Mouse (Mus musculus) heart, adult 8-10 months (tissue): Measurements from ENCODE around the gene Camk1d. TPM values are rescaled to one million over a fixed set of nuclear protein-coding genes. Genes with fewer than 3 reads are reported as not detected.

ENCODE experiments used
- DNase-seq: peaks from one replicate; pipeline ENCODE4 v3.0.0; 2022; ENCODE audit warnings: low spot score
- total RNA-seq, 4 experiments: library from RNA; stranded (reverse); gene quantifications; 2 replicates each; pipeline ENCODE4 v1.2.4; 2022

The Camk1d gene
- total RNA-seq, 4 experiments from 2014 or later = 3.6 to 5.0 (median 4.3) TPM

DNA sequence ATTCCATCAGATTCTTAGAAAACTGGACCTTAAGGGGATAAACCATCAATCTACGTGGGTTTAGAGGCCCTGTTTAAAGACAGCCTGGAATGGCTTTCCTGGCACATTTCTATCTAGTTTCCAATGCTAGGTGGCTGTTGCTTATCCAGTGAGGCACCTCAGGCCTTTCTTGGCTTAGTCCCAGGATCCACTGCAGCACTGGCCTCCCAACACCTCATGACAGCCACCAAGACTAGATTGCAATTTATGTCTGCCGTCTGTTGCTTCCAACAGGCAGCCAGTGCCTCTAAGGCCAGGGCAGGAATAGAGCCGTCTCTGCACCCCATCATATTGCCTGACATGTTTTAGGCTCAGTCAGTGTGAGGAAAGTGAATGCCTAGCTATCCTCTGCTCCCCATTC, 389.5 kb downstream of the Camk1d start:
- DNase-seq = no peak

DNA sequence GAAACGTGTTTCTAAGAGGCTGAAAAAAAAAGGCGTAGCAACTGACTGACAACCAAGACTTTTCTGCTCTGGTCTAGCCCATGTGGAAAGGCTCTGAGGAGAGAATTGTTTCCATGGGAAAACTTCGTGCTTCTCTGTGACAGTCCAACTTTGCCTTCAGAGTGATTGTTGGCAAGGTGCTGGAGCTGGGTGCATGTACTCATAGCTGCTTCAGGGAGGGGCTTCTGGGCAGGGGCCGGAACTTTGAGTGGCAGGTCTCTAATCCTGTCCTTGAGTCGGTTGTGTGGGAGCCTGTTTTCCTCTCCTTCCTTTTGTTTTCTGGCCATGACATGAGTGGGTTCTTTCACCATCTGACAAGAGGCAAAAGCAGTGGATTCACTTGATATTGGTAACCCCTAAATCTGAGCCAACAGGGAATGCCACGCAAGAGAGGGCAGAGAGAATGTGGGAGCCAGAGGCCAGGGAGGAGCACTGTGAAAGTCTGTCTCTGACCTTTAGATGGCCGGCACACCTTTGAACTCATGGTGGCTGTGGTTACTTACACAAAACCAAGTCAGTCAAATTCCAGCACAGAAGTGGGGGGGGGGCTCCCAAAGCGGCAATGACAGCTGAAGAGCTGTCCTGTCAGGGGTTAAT, 392.5 kb downstream of the Camk1d start:
- no peak for DNase-seq

DNA sequence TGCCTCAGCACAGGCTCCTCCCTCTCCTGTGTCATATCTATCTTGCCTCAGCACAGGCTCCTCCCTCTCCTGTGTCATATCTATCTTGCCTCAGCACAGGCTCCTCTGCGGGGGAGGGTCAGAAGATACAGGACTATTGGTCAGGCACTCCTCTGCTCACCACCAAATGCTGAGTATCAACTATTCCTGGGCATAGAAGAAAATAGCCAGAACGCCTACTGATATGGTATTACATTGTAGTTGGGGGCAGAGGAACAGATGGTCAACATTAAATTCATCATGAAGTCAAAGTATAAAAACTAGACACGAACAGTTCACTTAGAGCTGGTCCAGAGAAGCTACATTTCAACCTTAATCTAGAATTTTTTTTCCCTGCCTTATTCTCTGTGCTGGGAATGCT, 395.2 kb downstream of the Camk1d start:
- DNase-seq = no peak

DNA sequence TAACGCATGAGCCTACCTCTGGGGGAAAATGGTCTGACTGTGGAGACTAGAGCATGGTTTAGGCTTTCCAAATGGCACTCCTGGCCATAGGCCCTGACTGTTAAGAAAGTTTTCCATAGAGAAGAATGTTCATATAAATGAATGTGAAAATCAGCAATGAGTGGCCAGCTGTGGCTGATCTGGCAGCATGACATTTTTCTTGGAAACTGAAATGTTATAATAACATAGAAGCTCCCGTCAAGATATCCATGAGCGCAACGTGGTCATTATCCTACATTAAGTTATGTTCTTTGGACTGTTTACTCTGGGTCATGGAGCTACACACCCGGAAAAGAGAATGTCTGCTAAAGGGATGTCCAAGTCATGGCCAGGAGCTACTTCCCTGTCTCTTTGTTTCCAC, 397.6 kb downstream of the Camk1d start:
- DNase-seq = no peak

DNA sequence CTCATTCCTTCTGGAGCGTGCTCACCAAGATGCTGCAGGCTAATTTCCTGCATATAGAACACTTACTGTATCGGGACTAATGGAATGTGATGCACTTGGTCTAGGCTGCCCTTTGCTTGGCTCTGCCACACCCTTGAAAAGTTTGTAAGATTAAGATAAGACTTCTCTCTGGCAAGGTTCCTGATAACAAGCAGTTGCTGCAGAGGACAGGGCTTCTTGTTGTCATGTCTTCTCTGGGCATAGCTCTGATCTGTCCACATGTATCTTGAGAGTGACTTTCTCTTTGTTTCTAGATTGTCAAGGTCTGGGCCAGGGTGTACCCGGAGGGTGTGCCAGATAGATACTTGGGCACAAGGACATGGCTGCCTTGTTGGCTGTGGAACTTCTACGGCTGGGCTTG, 398.1 kb downstream of the Camk1d start:
- no peak for DNase-seq

DNA sequence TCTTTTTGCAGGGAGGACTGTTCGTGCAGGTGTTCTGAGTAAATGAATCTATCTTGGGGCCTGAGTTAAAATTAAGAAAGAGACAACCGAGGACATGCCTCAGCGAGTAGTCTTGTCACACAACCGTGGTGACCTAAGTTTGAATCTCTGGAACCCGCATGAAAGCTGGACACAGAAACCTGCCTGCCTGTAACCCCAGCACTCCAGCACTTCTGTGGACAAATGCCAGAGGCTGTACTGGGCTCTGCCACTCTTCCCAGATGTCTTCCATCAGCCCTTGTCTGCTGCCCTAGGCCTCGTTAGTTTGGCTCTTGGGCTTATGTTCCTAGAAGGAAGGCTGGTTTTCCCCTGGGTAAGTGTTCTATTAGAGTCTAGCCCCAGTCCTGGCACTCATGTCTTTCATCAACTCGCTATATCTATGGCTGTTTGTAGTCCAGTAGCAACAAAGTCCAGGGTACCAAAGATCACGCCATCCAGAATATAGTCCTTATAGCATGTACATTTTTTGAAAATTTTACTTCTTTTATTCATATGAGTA, 399.0 kb downstream of the Camk1d start:
- DNase-seq = no peak

DNA sequence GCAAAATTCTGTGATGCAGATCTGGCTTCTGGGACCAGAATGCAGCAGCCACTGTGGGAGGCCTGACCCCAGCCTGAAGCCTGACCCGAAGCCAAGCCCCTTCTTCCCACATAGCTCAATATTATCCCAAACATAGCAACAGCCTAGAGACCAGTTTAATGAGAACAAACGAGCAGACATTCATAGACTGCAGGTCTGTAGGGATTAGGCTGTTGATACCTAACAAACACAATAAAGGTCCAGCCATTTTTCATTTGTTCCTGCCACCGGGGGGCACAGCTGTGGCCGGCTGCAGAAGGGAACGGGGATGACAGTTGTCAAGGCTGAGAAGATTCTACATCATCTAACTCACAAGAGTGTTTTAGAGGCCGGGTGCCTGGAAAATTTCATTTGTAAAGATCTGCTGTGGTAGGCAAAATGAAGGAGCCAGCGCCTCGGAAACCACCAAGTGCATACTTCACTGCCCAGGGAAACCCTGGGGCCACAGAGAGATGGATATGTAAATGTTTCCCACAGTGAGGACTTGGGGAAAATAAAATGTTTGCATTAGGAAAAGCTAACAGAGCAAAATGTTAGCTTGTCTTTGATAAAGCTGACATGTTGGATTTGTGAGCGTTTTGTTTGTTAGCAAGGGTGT, 399.7 kb downstream of the Camk1d start:
- DNase-seq = no peak

DNA sequence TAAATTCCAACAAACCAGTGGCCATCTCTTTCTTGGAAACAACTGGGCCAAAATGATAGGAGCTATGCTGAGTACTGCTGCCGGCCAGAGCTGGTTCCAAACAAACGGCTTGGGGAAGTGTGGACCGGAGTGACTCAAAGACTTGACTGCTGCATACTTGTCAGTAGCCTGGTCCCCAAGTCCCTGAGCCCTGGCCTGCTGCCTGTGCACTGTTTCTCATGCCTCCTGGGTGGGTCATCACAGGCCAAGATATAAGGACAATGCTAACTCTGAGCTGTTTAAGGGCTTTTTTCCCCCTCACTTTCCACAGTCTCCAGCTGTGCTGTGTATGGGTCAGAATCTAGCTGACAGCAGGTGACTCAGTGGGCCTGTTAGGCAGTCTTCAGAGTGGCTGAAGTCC, 409.2 kb downstream of the Camk1d start:
- no peak for DNase-seq

DNA sequence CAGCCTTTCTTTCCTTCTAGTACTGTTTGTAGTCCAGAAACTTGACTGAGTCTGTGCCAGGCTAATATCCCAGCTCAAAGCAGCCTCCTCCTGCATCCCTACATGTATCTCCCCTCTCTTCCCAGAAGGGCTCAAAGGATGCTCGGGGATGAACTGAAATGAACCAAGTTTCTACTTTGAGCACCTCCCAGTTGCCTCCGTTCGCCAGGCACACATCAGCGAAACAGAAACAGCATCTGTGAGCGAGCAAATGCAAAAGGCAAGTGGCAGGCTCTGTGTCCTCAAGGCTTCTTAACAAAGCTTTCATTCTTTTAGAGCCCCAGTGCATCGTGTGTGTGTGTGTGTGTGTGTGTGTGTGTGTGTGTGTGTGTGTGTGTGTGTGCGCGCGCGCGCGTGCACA, 409.9 kb downstream of the Camk1d start:
- no peak for DNase-seq

DNA sequence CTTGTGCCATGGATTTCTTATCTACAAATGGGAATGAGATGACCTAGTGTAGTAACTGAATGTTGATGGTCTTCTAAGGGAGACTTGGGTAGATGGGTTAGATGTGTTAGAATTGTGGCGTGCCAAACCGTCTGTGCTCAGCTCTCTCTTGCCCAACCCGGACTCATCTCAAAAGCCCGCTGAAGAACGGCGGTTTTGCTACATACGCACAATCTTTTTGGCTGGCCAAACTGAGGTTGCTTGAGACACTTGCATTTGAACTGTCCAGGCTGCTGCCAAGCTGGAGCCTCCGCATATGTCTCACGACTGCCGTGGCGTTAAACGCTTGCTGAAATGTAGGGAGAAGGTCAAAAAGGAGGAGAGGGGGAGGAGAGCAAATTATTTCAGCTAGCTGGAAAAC, 413.0 kb downstream of the Camk1d start:
- no peak for DNase-seq

DNA sequence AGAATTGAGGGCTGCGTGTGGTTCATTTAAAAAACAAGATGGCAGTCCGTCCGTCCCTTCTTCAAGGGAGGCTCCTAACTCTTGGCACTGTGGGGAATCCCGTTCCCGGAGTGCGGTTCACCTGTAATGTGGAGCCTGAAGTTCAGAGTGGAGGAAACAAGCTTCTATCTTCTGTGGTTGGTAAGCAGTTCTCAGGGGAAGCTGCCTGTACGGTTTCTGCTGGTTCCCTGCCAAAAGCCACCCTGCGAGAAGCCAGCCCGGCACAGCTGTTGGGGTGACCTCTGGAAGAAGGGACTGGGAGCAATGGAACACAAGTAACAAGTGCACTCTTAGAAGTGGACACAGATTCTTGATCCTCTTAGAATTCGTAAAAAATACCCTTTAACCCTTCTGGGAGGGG, 416.2 kb downstream of the Camk1d start:
- DNase-seq = no peak

DNA sequence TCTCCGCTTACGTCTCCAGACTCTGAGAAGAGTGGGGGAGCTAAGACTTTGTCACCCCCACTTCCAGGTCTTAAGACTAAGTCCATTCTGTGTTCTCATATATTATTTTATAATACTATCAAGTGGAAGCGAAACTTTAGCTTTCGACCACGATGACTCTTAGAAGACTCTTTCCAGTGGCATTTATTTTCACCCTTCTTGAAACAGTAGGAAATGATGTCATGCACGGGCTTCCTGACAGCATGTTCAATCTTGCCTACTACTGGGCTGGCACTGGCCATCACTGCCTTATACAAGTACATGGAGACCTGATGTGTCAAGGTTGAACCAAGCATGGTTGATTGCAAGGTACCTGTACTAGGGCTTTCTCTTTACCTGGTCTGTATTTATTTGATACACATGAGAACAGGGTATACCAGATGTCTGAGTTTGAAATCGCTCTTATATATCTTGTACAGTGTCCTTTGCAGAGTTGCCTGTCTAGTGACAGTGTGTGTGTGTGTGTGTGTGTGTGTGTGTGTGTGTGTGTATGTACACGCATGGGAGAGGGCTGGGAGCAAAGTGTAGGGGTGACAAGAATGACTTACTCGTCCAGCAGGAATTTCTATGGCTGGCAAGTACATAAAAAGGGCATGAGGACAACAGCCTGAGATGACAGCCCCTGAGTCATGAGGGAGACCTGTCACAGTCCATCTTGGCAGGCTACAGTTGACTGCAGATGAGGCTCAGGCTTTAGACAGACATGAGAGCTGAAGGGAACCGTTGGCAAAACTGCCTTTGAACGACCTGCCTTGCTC, 417.4 kb downstream of the Camk1d start:
- no peak for DNase-seq

DNA sequence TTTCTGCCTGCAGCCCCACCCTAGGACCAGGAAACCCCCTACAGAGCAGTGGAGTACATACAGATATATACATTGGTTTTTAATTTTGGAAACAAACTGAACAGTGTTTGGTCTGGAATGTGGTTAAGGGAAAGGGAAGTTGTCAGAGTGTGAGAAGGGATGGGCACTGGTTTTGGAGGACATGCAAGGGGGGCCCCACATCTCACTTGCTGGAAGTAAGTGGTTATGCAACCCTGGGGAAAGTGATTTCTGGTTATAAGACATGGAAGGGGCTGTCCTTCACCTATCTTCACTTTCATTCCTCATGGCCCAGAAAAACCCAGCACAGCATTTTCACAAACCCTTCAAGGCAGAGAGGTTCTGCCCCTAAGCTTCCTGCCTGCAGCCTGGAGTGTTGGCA, 419.2 kb downstream of the Camk1d start:
- DNase-seq = no peak

DNA sequence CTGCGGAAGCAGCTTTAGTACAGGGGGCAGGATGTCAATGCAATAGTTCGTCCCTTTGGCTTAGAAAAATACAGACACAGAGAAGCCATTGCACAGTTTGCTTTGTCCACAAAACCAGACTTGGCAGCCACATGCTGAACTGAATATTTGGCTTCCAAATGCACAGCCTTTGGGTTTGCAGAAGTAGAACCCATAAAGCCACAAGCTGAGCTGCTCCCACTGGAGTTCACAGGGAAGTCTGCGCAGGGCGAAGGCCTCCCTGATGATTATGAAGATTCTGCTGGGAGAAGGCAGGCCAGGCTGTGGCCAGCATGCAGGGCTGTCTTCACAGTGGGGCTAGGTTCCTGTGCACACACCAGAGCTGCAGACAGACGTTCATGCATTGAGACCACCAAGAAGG, 419.9 kb downstream of the Camk1d start:
- no peak for DNase-seq

DNA sequence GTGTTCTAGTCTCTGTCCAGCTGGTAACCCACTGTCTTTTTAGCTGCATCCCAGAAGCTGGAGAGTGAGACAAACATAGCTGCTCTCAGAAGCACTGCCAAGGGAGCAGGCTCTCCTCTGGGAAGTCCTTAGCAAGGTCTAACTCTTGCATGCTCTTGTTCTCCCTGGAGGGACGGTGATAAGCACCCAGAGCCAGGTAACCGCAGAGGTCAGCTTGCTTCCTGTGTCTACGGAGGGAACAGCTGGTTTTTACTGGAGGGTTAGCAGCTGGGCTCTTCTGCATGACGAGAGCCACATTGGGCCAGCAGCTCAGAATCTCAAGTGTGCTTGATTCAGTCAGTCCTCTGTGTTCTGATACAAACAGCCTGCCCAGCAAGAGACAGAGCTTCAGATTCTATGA, 425.7 kb downstream of the Camk1d start:
- no peak for DNase-seq

DNA sequence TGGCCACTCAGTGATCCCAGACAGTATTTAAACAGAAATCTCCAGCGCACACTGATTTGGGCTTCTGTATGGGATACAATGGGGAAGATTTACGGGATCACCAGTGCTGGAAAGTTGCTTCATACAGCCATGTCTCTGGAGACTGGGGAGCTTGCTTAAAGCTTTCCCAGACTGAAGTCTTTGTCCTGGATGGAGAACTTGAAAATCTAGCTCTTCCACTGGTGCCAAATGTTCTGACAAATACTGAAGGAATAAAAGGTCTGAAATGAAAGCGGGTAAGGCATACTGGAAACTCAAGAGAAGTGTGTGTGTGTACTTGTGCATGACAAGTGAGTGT, 427.3 kb downstream of the Camk1d start:
- DNase-seq = no peak

DNA sequence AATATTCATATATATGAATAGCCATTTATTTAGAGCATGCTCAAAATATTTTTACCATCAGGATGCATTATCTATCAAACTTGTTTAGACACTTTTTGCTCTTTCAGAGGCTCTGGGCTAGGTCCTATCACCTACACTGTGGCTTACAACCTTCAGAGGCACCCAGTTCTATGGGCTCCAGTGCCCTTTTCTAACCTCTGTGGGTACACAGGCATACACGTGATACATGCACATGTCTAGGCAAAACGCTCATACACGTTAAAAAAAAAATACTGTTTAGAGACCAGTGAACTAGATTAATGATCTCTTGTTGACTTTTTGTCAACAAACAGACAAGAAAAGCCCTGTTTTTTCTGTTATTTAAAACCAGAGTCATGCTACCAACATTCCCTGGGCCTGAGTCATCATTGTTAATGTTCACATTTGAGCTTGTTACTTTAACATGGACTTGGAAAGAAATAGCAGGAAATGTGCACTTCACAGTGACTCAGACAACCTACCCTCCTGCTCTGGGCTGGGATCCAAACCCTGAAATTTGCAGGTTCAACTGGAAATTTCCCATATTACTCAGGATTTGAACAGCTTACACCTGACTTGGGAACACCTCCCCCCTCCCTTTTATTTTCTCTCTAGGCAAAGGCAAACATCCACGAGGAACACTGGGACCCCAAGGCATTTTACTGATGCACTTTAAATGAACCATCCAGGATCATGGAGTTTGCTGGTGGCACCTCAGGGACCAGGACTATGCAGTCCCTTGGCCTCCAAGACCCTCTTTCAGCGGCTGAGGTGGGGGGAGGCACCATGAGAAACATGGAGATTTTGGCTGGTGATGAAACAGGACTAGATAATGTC, 427.9 kb downstream of the Camk1d start:
- DNase-seq = no peak

DNA sequence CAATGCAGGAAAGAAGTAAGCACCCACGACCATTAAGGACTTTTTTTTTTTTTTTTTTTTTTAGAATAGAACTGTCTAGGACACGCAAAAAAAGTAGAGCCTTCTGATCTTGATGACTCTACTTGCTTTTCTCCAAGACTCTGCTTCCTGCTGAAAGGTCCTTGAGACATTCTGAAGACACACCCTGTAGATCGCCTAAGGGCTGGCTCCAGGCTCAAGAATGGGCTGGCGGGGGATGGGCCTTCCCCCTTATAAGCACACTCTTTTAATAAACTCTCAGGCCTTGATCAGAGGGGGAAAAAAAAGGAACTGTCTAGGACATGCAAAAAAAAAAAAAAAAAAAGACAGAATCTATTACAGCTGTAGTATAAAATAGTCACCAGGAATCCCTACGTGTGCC, 430.0 kb downstream of the Camk1d start:
- no peak for DNase-seq

DNA sequence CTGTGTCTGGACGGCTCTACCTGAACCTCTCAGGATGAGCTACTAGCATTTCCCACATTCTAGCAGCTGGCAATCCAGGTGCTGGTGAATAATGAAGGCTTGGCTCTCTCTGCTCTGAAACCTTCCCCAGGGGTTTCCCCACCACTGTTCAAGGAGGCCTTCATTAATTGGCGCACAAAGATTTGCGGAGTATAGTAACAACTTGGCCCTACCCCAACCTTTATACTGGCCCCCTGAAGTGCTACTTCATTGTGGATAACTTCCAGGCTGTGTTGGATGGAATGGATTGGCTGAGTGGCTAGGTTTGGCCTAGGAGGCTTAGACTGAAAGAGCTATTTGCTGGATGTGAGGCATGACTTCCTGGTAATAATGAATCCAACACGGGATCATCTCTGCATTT, 431.7 kb downstream of the Camk1d start:
- DNase-seq = no peak

DNA sequence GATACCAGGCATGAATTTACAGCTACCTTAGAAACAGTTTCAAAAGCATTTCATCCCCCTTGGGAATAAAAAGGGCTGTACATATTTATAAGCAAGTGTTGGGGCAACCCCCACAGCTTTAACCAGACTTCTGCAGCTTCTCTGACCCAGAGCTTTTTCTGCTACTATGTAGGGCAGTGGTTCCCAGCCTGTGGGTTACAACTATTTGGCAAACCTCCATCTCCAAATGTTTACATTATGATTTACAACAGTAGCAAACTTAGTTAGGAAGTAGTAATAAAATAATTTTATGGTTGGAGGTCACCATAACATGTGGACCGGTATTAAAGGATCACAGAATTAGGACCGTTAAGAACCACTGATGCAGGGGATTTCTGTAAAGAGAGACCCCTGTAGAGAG, 446.3 kb downstream of the Camk1d start:
- no peak for DNase-seq

DNA sequence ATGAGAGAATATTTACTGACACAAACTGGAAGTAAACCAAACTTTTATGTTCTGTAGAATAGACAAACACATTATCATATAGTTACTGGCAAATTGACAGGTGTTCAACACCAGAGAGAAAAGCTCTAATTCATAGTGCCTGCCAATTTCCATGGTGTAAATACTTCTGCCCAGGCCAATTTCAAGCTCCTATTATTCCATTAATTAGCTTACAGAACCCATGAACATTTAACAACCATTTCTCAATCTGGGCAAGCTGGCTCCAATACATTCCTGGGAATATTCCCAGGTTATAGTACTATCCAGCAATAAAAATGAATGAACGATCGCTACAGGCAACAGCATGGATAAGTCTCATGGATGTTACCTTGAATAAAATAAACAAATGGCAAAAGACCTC, 452.0 kb downstream of the Camk1d start:
- DNase-seq = no peak

DNA sequence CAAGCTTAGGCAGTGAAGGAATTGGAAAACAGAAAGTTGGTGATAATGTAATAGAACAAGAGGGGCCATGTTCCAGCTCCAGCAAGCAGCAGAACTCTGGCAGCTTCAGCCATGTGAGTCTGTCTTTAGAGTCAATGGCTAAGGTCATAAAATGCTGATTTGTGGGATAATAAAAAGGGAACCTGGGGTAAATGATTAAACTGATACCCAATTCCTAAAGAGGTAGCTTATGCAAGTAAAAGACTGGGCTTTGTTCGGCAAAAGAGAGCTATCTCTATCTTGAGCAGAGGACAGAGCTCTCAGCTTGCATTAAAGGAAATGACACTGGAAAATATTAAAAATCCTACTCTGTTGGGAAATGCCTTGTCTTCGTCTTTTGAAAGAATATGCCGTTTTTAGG, 456.1 kb downstream of the Camk1d start:
- no peak for DNase-seq
